Mouse (Mus musculus): ENCODE data around the gene Skap1.

DNA sequence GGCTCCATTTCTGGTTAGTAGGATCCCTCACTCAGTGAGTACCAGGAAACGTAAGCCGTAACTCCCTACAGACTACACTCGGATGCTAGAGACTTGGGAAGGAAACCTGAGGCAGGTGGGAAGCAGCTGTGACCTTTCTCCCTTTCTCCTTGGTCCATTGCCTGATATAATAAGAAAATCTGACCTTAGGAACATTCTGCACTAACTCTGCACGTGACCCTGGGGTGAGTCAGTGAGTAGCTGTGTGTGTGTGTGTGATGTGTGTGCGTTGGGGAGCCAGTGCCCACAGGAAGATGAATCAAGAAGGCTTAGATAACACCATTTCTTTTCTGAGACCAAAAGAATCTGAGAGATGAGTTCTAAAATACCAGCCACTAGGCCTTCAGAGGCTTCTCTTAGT is 34.5 kb upstream of the Skap1 start:
- no peak for TF ChIP-seq CTCF (IDR thresholded peaks at IDR 0.05; ENCODE audit: low read depth)
- TF ChIP-seq EP300 (IDR thresholded peaks at IDR 0.05; ENCODE audit: low read depth), result no peak

Data from liver, postnatal 0 days (tissue).